Comparison of ENCODE assay signal across 11 mouse cellular contexts in genomic region chr9:52407841-52408240, GRCm38 (mm10).
A peak's percentile ranks its signal among the peaks of the same experiment; 100 is the strongest.
DNase-seq lines count a peak whose midpoint lies in the region.
"Had no signal": no experiment of that assay in that cellular context is flagged by ENCODE, and none has a peak within 500 bp of the region (broad histone marks: within the 10 kb centered on the region; RNA-seq: fewer than 3 reads in every experiment).

No protein-coding gene starts in this region.

- intact Hi-C loops in left cerebral cortex, postnatal 10 days (cut with DNase I), result no loop called here

- peak; percentile 75 for DNase-seq in layer of hippocampus, adult 11-12 months (ENCODE audit: low spot score)
- DNase-seq in layer of hippocampus, adult 9-10 months (ENCODE audit: low spot score), result no peak
- peak; percentile 87 for DNase-seq in layer of hippocampus, adult 9-11 months
- DNase-seq in left cerebral cortex, postnatal 10 days (ENCODE audit: extremely low spot score in 1 of 2, low spot score in 2 of 2), result peak; percentile 24 to 37
- peak; percentile 46 to 79 for DNase-seq in right cerebral cortex, postnatal 36 days (ENCODE audit: low spot score in 2 of 2)
- no peak for DNase-seq in spleen, postnatal 36 days (ENCODE audit: low spot score in 2 of 2)
- no peak for DNase-seq in c-Kit-positive CD71-positive TER-119-positive erythroid progenitor cells, embryonic 14.5 days (ENCODE audit: low spot score)
- no peak for DNase-seq in heart, adult 18-20 months
- DNase-seq: adrenal gland, postnatal 36 days; gastrocnemius, adult 2 months; lung, postnatal 14 days had no signal

Comparison
In these comparisons a context has a peak if more than half of its experiments do, and no peak if none do; other contexts are left out.
1. DNase-seq: peak in layer of hippocampus, adult 11-12 months (single experiment), layer of hippocampus, adult 9-11 months (single experiment), left cerebral cortex, postnatal 10 days (2 of 2) and right cerebral cortex, postnatal 36 days (2 of 2); none in layer of hippocampus, adult 9-10 months (single experiment), spleen, postnatal 36 days (0 of 2), c-Kit-positive CD71-positive TER-119-positive erythroid progenitor cells, embryonic 14.5 days (single experiment) and heart, adult 18-20 months (0 of 2).